Mouse (Mus musculus): ENCODE results near the gene Pde4dip. TPM values are rescaled to one million over a fixed set of nuclear protein-coding genes. Genes with fewer than 3 reads are reported as not detected.

Gene Pde4dip
- polyA plus RNA-seq, 1 experiment from 2014 or later = 60.3 TPM

- 72% methylated on average over 7 of the region's 7 CpGs for WGBS
- Histone ChIP-seq H3K4me2 (ENCODE audit: low read length) (no peak overlapping the region), H3K9ac (ENCODE audit: low read depth, low read length) (no peak overlapping the region), H3K27ac (ENCODE audit: low read depth, low read length) (no peak overlapping the region), H3K9me3 (ENCODE audit: control insufficient read depth, low read length) (no peaks in the 10 kb centered on the region), H3K4me3 (ENCODE audit: low read length) (no peak overlapping the region), H3K36me3 (ENCODE audit: control insufficient read depth, insufficient read depth, low read length) (no peaks in the 10 kb centered on the region), H3K27me3 (replicated peaks; ENCODE audit: control insufficient read depth, insufficient read depth, low read length) (no peaks in the 10 kb centered on the region), H3K4me1 (ENCODE audit: control insufficient read depth, insufficient read depth, low read depth, low read length) (peaks cover 2% of the 10 kb centered on the region; the same call in 1 of the 2 replicates)
- ATAC-seq = no peak
These were observed 42.9 kb upstream of the Pde4dip start for GRCm38 (mm10) chr3:97931310-97931885.

DNA sequence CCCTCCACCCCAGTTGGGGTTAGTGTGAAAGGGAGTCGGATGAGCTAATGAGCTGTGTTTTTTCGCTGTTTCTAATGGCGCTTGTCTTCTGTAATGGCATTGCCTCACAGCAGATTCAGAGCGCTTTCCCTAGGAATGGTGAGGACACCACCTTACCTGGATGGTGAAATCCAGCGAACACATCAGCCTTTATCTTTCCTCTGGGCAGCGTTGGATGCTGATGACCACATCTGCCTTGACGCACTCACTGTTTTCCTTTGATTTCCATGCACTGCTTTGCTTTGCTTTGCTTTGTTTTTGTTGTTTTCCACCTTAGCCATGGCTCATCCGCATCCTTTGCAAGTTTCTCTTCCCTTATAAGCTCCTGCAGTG is 42.3 kb upstream of the Pde4dip start:
- peaks cover 2% of the 10 kb centered on the region; the same call in 1 of the 2 replicates for H3K4me1 ChIP-seq (ENCODE audit: control insufficient read depth, insufficient read depth, low read depth, low read length)
- H3K9me3 ChIP-seq (ENCODE audit: control insufficient read depth, low read length) = no peaks in the 10 kb centered on the region
- no peak overlapping the region for H3K4me3 ChIP-seq (ENCODE audit: low read length)
- no peak for ATAC-seq
- no peaks in the 10 kb centered on the region for H3K27me3 ChIP-seq (replicated peaks; ENCODE audit: control insufficient read depth, insufficient read depth, low read length)
- 78% methylated on average over 8 of the region's 8 CpGs for WGBS
- no peaks in the 10 kb centered on the region for H3K36me3 ChIP-seq (ENCODE audit: control insufficient read depth, insufficient read depth, low read length)
- no peak overlapping the region for H3K9ac ChIP-seq (ENCODE audit: low read depth, low read length)
- no peak overlapping the region for H3K27ac ChIP-seq (ENCODE audit: low read depth, low read length)
- no peak overlapping the region for H3K4me2 ChIP-seq (ENCODE audit: low read length)

GRCm38 (mm10) chr3:97930141-97930786 is 41.8 kb upstream of the Pde4dip start:
- H3K27ac ChIP-seq (ENCODE audit: low read depth, low read length) = no peak overlapping the region
- no peaks in the 10 kb centered on the region for H3K36me3 ChIP-seq (ENCODE audit: control insufficient read depth, insufficient read depth, low read length)
- H3K4me3 ChIP-seq (ENCODE audit: low read length) = no peak overlapping the region
- ATAC-seq = no peak
- WGBS = 63% methylated on average over 12 of the region's 12 CpGs
- peaks cover 2% of the 10 kb centered on the region; the same call in 1 of the 2 replicates for H3K4me1 ChIP-seq (ENCODE audit: control insufficient read depth, insufficient read depth, low read depth, low read length)
- H3K4me2 ChIP-seq (ENCODE audit: low read length) = no peak overlapping the region
- H3K9me3 ChIP-seq (ENCODE audit: control insufficient read depth, low read length) = no peaks in the 10 kb centered on the region
- no peak overlapping the region for H3K9ac ChIP-seq (ENCODE audit: low read depth, low read length)
- H3K27me3 ChIP-seq (replicated peaks; ENCODE audit: control insufficient read depth, insufficient read depth, low read length) = no peaks in the 10 kb centered on the region

DNA sequence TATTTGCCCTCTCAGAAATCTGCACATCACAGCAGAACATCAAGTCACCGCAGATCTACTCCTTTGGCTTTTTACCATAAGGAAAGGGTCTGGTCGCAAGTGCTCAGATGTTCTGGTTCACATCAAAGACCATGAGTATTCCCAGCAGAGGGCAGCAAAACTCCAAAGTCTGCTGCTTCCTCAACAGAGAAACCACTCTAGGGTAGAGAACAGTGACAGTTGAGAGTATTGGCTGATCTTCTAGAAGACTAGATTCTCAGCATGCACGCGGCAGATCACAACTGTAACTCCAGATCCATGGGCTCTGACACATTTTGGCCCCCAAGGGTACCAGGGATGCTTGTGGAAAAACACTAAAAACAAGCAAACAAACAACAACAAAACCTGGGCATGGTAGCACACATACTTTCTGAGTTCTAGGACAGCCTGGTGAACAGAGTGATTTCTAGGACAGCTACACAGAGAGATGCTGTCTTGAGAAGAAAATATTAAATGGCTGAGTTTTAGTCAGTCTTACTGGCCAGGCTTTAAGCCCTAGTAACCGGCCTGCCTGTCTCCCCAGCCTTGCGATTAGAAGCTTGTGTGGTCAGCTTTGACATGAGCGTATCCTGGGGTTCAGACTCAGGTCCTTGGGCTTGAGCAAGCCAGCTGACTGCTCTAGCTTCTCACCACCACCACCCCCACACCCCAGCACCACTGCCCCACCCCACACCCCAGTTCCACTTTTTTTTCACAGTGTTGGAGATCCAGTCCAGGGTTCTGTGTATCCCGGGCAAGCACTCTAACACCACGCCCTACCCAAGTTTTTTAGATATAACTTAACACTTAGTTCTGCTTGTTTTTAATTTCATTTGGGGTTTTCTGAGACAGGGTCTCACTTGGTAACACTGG is 40.7 kb upstream of the Pde4dip start:
- Histone ChIP-seq H3K4me3 (ENCODE audit: low read length) (no peak overlapping the region), H3K9ac (ENCODE audit: low read depth, low read length) (no peak overlapping the region), H3K4me1 (ENCODE audit: control insufficient read depth, insufficient read depth, low read depth, low read length) (peaks cover 2% of the 10 kb centered on the region; the same call in 1 of the 2 replicates), H3K27me3 (replicated peaks; ENCODE audit: control insufficient read depth, insufficient read depth, low read length) (no peaks in the 10 kb centered on the region), H3K4me2 (ENCODE audit: low read length) (no peak overlapping the region), H3K27ac (ENCODE audit: low read depth, low read length) (no peak overlapping the region), H3K36me3 (ENCODE audit: control insufficient read depth, insufficient read depth, low read length) (no peaks in the 10 kb centered on the region), H3K9me3 (ENCODE audit: control insufficient read depth, low read length) (no peaks in the 10 kb centered on the region)
- peak; percentile 78; the same call in 1 of the 2 replicates for ATAC-seq
- 62% methylated on average over 9 of the region's 9 CpGs for WGBS

GRCm38 (mm10) chr3:97927322-97927721 is 38.8 kb upstream of the Pde4dip start:
- Histone ChIP-seq H3K27ac (ENCODE audit: low read depth, low read length) (no peak overlapping the region), H3K4me3 (ENCODE audit: low read length) (no peak overlapping the region)
- ATAC-seq = no peak

GRCm38 (mm10) chr3:97925246-97925645 is 36.7 kb upstream of the Pde4dip start:
- 91% methylated on average over 2 of the region's 2 CpGs for WGBS
- H3K27me3 ChIP-seq (replicated peaks; ENCODE audit: control insufficient read depth, insufficient read depth, low read length) = no peaks in the 10 kb centered on the region
- no peak for ATAC-seq

More at GRCm38 (mm10) chr3:97927322-97927721, 38.8 kb upstream of the Pde4dip start:
- no peaks in the 10 kb centered on the region for H3K9me3 ChIP-seq (ENCODE audit: control insufficient read depth, low read length)
- H3K4me2 ChIP-seq (ENCODE audit: low read length) = no peak overlapping the region
- H3K36me3 ChIP-seq (ENCODE audit: control insufficient read depth, insufficient read depth, low read length) = 0 out of 2 replicates have a peak, but pooled peaks cover 2% of the 10 kb centered on the region
- H3K27me3 ChIP-seq (replicated peaks; ENCODE audit: control insufficient read depth, insufficient read depth, low read length) = no peaks in the 10 kb centered on the region
- peaks cover 2% of the 10 kb centered on the region; the same call in 1 of the 2 replicates for H3K4me1 ChIP-seq (ENCODE audit: control insufficient read depth, insufficient read depth, low read depth, low read length)
- H3K9ac ChIP-seq (ENCODE audit: low read depth, low read length) = no peak overlapping the region
- 80% methylated on average over 4 of the region's 4 CpGs for WGBS

DNA sequence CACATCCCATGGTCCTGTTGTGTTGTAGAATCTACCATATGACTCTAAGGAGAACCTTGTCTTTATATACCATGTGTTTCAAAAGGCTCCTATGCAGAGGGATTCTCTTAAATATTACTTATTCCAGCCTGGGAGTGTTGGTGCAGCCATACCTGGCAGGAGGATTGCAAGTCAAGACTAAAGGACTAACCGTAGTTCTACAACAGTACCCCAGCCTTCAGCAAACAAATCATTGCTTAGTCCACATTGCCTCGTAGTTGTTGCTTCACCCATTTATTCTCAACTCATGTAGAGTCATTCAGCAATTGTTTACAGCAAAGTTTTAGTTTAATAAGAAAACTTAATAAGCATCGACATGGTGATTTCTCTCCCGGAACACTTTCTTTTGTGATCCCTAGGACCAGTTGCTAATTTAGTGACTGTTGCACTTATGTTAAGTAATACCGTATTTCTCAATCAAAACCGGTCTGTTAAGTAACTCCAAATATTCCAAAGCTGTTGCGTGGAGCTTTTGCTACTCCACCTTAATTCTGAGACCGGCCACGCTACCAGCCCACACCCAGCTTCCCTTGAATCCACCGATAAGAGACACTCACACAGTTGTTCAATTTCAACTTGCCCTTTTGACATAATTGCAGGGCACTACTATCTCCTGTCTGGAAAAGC is 30.5 kb upstream of the Pde4dip start:
- 98% methylated on average over 10 of the region's 10 CpGs for WGBS
- no peaks in the 10 kb centered on the region for H3K9me3 ChIP-seq (ENCODE audit: control insufficient read depth, low read length)

More at GRCm38 (mm10) chr3:97925246-97925645, 36.7 kb upstream of the Pde4dip start:
- H3K4me3 ChIP-seq (ENCODE audit: low read length) = no peak overlapping the region
- H3K36me3 ChIP-seq (ENCODE audit: control insufficient read depth, insufficient read depth, low read length) = peaks cover 5% of the 10 kb centered on the region; the same call in 1 of the 2 replicates
- H3K27ac ChIP-seq (ENCODE audit: low read depth, low read length) = no peak overlapping the region
- no peak overlapping the region for H3K9ac ChIP-seq (ENCODE audit: low read depth, low read length)
- no peak overlapping the region for H3K4me2 ChIP-seq (ENCODE audit: low read length)
- H3K9me3 ChIP-seq (ENCODE audit: control insufficient read depth, low read length) = no peaks in the 10 kb centered on the region
- no peaks in the 10 kb centered on the region for H3K4me1 ChIP-seq (ENCODE audit: control insufficient read depth, insufficient read depth, low read depth, low read length)

DNA sequence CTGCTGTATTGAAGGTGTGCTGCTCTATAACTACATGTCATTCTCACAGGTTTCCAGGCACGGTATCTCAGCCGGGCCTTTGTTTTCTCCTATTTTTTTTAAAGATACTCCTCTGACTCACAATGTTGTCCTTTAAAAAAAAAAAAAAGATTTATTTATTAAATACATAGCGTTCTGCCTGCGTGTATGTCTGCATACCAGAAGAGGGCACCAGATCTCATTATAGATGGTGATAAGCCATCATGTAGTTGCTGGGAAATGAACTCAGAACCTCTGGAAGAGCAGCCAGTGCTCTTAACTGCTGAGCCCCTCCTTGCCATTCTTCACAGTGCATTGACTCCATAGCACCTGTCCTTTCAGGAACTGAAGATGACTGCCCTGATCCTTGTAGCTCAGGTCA is 26.6 kb upstream of the Pde4dip start:
- 75% methylated on average over 4 of the region's 4 CpGs for WGBS
- H3K9ac ChIP-seq (ENCODE audit: low read depth, low read length) = no peak overlapping the region
- H3K27me3 ChIP-seq (replicated peaks; ENCODE audit: control insufficient read depth, insufficient read depth, low read length) = no peaks in the 10 kb centered on the region
- H3K9me3 ChIP-seq (ENCODE audit: control insufficient read depth, low read length) = no peaks in the 10 kb centered on the region
- no peak overlapping the region for H3K27ac ChIP-seq (ENCODE audit: low read depth, low read length)
- peaks cover 18% of the 10 kb centered on the region for H3K36me3 ChIP-seq (ENCODE audit: control insufficient read depth, insufficient read depth, low read length)
- no peak overlapping the region for H3K4me2 ChIP-seq (ENCODE audit: low read length)
- no peak overlapping the region for H3K4me3 ChIP-seq (ENCODE audit: low read length)
- ATAC-seq = no peak
- no peaks in the 10 kb centered on the region for H3K4me1 ChIP-seq (ENCODE audit: control insufficient read depth, insufficient read depth, low read depth, low read length)

More for the DNA sequence above, 30.5 kb upstream of the Pde4dip start:
- Histone ChIP-seq H3K36me3 (ENCODE audit: control insufficient read depth, insufficient read depth, low read length) (peaks cover 22% of the 10 kb centered on the region), H3K4me2 (ENCODE audit: low read length) (no peak overlapping the region), H3K4me3 (ENCODE audit: low read length) (no peak overlapping the region), H3K4me1 (ENCODE audit: control insufficient read depth, insufficient read depth, low read depth, low read length) (no peaks in the 10 kb centered on the region), H3K27me3 (replicated peaks; ENCODE audit: control insufficient read depth, insufficient read depth, low read length) (no peaks in the 10 kb centered on the region), H3K9ac (ENCODE audit: low read depth, low read length) (no peak overlapping the region), H3K27ac (ENCODE audit: low read depth, low read length) (no peak overlapping the region)
- no peak for ATAC-seq

Data from hindbrain, embryonic 16.5 days (tissue).